ENCODE assay signal across 18 mouse cellular contexts in genomic region chr6:118938386-118939096, GRCm38 (mm10).
DNase-seq lines count a peak whose midpoint lies in the region; ATAC-seq and TF ChIP-seq lines count a peak whose summit lies in the region.
"Had no signal": no experiment of that assay in that cellular context is flagged by ENCODE, and none has a peak within 500 bp of the region (broad histone marks: within the 10 kb centered on the region; RNA-seq: fewer than 3 reads in every experiment).

No protein-coding gene starts in this region.

- no peaks in the 10 kb centered on the region for H3K36me3 ChIP-seq in forebrain, embryonic 13.5 days (ENCODE audit: poor library complexity, severe bottlenecking)
- no peaks in the 10 kb centered on the region for H3K36me3 ChIP-seq in forebrain, embryonic 10.5 days (replicated peaks)
- no peaks in the 10 kb centered on the region for H3K36me3 ChIP-seq in neural tube, embryonic 13.5 days
- H3K36me3 ChIP-seq: embryonic facial prominence, embryonic 13.5 days; heart, embryonic 13.5 days; intestine, embryonic 15.5 days; limb, embryonic 12.5 days; liver, embryonic 13.5 days; midbrain, embryonic 13.5 days had no signal

- peaks cover 13% of the 10 kb centered on the region for H3K4me1 ChIP-seq in forebrain, embryonic 13.5 days
- H3K4me1 ChIP-seq in forebrain, embryonic 10.5 days = peaks cover 18% of the 10 kb centered on the region
- H3K4me1 ChIP-seq in neural tube, embryonic 13.5 days (replicated peaks) = peaks cover 33% of the 10 kb centered on the region
- H3K4me1 ChIP-seq: intestine, embryonic 15.5 days; liver, embryonic 13.5 days had no signal

- H3K4me3 ChIP-seq in forebrain, embryonic 13.5 days = no peak overlapping the region
- no peak overlapping the region for H3K4me3 ChIP-seq in forebrain, embryonic 10.5 days
- no peak overlapping the region for H3K4me3 ChIP-seq in layer of hippocampus, adult 2 months
- H3K4me3 ChIP-seq in neural tube, embryonic 13.5 days = no peak overlapping the region
- H3K4me3 ChIP-seq: embryonic facial prominence, embryonic 13.5 days; heart, embryonic 13.5 days; intestine, embryonic 15.5 days; limb, embryonic 12.5 days; liver, embryonic 13.5 days; midbrain, embryonic 13.5 days had no signal

- WGBS in forebrain, embryonic 13.5 days = 58% methylated on average over 13 of the region's 13 CpGs
- WGBS in forebrain, embryonic 10.5 days = 81% methylated on average over 13 of the region's 13 CpGs
- WGBS in neural tube, embryonic 13.5 days = 63% methylated on average over 13 of the region's 13 CpGs

- no peaks in the 10 kb centered on the region for H3K9me3 ChIP-seq in forebrain, embryonic 13.5 days (replicated peaks)
- H3K9me3 ChIP-seq in forebrain, embryonic 10.5 days = no peaks in the 10 kb centered on the region
- H3K9me3 ChIP-seq in neural tube, embryonic 13.5 days = no peaks in the 10 kb centered on the region
- H3K9me3 ChIP-seq: embryonic facial prominence, embryonic 13.5 days; heart, embryonic 13.5 days; intestine, embryonic 15.5 days; limb, embryonic 12.5 days; liver, embryonic 13.5 days; midbrain, embryonic 13.5 days had no signal

- TF ChIP-seq CTCF in layer of hippocampus, adult 2 months (conservative IDR thresholded peaks at IDR 0.05) = no peak

- peak overlapping the region; percentile 4; the same call in 1 of the 2 replicates for H3K27ac ChIP-seq in forebrain, embryonic 13.5 days
- no peak overlapping the region for H3K27ac ChIP-seq in forebrain, embryonic 10.5 days
- H3K27ac ChIP-seq in layer of hippocampus, adult 2 months = peak overlapping the region; percentile 93
- peak overlapping the region; percentile 28; the same call in 1 of the 2 replicates for H3K27ac ChIP-seq in neural tube, embryonic 13.5 days (replicated peaks)
- H3K27ac ChIP-seq: embryonic facial prominence, embryonic 13.5 days; heart, embryonic 13.5 days; intestine, embryonic 15.5 days; limb, embryonic 12.5 days; liver, embryonic 13.5 days; midbrain, embryonic 13.5 days had no signal

- H3K4me2 ChIP-seq in forebrain, embryonic 13.5 days = no peak overlapping the region
- H3K4me2 ChIP-seq in neural tube, embryonic 13.5 days = no peak overlapping the region
- H3K4me2 ChIP-seq: embryonic facial prominence, embryonic 13.5 days; heart, embryonic 13.5 days; intestine, embryonic 15.5 days; limb, embryonic 12.5 days; liver, embryonic 13.5 days; midbrain, embryonic 13.5 days had no signal

- no peaks in the 10 kb centered on the region for H3K27me3 ChIP-seq in forebrain, embryonic 13.5 days
- no peaks in the 10 kb centered on the region for H3K27me3 ChIP-seq in forebrain, embryonic 10.5 days (ENCODE audit: poor library complexity, severe bottlenecking)
- H3K27me3 ChIP-seq in neural tube, embryonic 13.5 days = no peaks in the 10 kb centered on the region
- H3K27me3 ChIP-seq: embryonic facial prominence, embryonic 13.5 days; heart, embryonic 13.5 days; intestine, embryonic 15.5 days; limb, embryonic 12.5 days; liver, embryonic 13.5 days; midbrain, embryonic 13.5 days had no signal

- H3K9ac ChIP-seq in forebrain, embryonic 13.5 days = no peak overlapping the region
- no peak overlapping the region for H3K9ac ChIP-seq in neural tube, embryonic 13.5 days
- H3K9ac ChIP-seq: embryonic facial prominence, embryonic 13.5 days; heart, embryonic 13.5 days; intestine, embryonic 15.5 days; limb, embryonic 12.5 days; liver, embryonic 13.5 days; midbrain, embryonic 13.5 days had no signal

- no peak for DNase-seq in forebrain, embryonic 10.5 days (ENCODE audit: extremely low spot score, low spot score)
- DNase-seq in layer of hippocampus, adult 2 months (ENCODE audit: low spot score in 2 of 2) = peak in 1 of 2 experiments; percentile 31
- DNase-seq in layer of hippocampus, adult 11-12 months (ENCODE audit: low spot score) = no peak
- no peak for DNase-seq in neural tube, embryonic 10.5 days (ENCODE audit: extremely low spot score, low spot score)
- DNase-seq in retina, embryonic 14.5 days (ENCODE audit: low spot score) = peak; percentile 23
- DNase-seq: adrenal gland, postnatal 10 days; heart, postnatal 36 days; kidney, postnatal 4 days; liver, embryonic 13.5 days; thymus, postnatal 36 days had no signal

- ATAC-seq in forebrain, embryonic 13.5 days = no peak
- 0 out of 2 replicates have a peak, but pooled peaks have one; percentile 17 for ATAC-seq in neural tube, embryonic 13.5 days (ENCODE audit: low read depth)
- no peak for ATAC-seq in monocyte, adult 5-6 weeks (replicated peaks; ENCODE audit: insufficient number of reproducible peaks, low FRiP score, low TSS enrichment, poor library complexity, severe bottlenecking)
- ATAC-seq: intestine, embryonic 15.5 days; midbrain, embryonic 13.5 days had no signal
